Mouse (Mus musculus) urinary bladder, postnatal 10 days (tissue): Measurements from ENCODE around the gene Gemin6.
"Not testable (repeated sequence)": the region's sequence is repeated elsewhere in the genome, so short reads cannot be mapped to it uniquely, and the experiment has no call there.

Source experiments
- DNase-seq: peaks from one replicate; pipeline ENCODE4 v3.0.0; 2022; ENCODE audit warnings: low spot score

The Gemin6 gene

DNA sequence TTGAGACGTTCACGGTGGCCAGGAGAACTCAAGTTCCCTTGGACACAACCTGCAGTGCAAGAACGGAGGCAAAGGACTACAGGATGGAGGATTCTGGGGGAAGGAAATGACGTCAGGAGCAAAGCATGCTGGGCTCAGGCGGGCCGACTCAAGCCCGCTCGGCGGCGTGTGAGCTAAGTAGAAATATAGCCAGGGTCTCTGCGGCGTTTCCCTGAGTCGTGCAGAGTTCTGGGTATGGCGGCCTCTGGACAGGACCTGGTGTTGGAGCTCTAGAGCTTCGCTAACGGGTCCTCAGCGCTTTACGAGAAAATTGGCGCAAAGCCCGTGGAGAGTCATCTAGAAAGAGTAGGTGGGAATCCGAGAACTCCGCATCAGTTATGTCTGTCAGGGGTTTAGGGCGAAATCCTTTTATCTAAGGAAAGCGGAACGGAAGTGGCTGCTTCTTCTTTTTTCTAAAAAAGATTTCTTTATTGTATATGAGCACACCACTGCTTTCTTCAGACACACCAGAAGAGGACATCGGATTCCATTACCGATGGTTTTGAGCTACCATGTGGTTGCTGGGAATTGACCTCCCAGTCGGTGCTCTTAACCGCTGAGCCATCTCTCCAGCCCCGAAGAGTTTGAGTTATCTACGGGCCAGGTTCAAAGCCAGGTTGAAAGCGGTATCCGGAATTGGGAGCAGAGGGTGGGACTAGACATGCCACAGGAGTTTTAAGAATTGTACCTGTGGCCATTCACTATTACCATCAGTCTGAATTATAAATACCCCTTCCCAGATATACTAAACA lies at the start of gene Gemin6:
TSS of gene Gemin6 (plus strand) at position 116 of the 791 bp plus-strand sequence.
- DNase-seq: peak; percentile 28

DNA sequence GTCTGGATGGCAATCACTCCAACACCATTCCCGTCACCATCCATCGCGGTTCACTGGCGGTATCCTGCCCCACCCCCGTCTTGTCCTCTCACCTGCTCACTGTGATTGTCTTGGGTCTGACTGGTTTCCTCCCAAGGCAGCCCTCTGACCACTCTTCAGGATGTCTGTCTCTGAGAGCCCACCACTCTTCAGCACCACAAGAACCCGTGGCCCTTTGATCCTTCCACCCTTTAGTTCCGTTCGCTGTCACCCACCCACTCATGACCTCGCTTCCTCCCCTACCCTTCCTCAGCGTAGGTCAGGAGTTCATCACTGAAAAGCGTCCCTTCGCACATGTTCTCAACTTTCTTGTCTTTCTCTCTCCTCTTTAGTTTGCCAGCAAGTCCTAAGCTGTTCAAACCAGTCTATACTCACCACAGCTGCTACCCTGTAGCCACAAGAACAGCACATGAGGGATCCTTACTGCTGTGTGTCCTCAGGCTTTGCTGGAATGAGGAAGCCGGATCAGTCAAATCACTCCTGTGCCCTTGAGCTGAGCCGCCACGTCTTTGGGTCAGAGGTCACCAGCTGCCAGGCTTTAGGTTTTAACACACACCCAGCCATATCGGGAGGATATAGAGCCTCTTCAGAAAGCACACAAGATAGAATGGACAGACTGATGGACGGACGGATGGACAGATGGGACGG lies 49.4 kb upstream of the Gemin6 start:
- DNase-seq: no peak

DNA sequence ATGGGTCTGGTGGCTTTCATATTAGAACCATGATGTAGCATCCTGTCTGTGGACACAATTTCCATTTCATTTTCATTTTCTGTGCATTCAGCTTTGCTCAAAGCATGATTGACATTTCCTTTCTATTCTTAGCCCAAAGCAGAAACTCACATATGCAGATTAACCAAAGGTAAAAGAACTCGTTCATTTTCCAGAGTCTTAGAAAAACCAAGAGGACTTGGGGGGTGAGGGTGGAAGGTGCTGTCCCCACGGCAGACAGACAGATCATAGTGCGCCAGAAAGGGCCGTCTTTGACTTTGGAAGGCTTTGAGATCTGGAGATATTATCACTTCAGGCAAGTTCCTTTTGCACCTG lies 48.9 kb upstream of the Gemin6 start:
- DNase-seq: no peak

DNA sequence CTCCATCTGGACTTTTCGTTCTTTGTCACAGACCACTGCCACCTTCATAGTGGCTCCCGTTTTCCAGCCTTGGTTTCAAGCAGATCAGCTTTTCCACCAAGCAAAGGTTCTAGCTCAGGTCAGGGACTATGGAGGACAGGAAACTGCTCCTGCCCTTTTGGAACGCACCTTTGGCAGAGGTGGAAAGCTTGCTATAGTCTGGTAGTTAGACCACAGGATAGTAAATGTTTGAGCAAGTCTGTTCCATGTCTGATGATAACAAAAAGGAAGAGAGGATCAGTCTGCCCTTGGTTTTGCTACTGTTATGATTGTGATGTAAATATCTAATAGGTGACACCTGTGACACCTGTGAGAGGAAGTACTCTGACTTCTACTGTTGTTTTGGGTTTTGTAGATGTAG lies 48.3 kb upstream of the Gemin6 start:
- no peak for DNase-seq

DNA sequence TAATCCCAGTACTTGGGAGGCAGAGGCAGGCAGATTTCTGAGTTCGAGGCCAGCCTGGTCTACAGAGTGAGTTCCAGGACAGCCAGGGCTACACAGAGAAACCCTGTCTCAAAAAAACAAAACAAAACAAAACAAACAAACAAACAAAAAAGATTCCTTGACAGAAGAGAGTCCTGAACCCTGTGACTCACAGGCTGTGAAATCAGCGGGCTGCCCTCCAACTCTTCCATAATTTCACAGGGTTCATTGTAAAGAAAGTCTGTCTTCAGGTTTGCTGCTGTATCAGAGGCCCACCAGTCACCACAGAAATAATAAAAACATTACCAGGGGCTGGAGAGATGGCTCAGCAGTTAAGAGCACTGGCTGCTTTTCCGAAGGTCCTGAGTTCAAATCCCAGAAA lies 45.4 kb upstream of the Gemin6 start:
- DNase-seq: not testable (repeated sequence)

DNA sequence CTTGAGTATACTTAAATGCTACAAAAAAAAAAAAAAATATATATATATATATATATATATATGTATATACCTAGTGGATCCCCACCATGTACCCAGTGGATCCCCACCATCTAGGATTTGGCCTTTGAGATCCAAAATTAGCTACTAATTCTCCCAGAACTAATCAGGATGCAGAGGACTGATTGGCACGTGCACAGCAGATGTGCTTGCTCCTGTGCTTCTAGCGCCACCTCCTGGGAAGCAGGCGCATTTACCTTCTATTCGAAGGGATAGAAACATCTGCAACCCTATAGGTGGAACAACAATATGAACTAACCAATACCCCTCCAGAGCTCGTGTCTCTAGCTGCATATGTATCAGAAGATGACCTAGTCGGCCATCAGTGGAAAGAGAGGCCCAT lies 44.3 kb upstream of the Gemin6 start:
- DNase-seq: no peak

DNA sequence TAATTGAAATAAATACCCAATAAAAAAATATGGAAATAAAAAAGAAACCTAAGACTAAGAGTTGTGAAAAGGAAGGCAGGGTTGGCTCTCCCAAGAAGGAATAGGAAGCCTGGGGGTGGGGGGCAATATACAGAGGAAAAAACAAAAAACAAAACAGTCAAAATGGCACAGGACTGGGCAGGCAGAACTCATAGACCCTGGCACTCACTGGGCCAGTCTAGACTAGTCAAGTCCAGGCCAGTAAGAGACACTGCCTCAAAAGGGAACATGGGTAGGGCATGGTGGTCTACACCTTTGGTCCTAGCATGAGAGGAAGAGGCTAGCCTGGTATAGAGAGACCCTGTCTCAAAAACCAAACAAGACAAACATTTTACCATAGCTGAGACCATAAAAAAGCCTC lies 43.8 kb upstream of the Gemin6 start:
- DNase-seq: no peak

DNA sequence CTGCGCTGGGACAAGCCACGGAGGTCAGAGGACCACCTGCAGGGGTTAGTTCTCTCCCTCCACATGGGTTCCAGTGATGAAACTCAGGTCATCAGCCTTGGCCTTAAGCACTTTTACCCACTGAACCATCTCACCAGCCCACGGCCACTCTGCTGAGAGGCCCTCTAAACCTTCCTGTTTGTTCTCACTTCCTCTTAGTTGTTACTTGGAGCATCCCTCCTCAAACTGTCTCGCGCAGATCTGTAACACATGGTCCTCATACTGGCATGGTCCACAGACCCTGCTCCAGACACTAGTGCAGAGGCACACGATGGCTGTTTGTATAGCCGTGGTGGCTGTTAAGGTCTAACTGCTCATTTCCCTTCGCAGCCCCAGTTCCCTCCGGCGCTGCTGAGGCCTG lies 40.6 kb upstream of the Gemin6 start:
- no peak for DNase-seq

DNA sequence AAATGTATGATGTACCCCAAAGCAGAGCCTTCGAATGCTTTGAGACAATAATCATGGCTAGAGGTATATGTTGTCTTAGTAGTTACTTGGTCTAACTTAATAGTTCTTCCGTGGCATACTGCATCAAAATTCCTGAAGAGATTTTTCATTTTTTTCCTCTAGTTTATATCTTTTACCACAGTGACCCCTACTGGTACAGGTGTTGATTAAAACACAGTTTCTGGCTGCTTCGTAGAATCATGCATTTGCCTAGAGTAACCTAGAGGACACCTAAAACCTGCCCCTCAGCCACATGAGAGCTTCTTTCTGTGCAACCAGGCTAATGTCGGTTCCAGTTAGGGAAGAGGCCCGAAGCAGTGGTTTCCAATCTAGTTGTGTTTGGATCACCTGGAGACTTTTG lies 31.2 kb upstream of the Gemin6 start:
- DNase-seq: no peak

DNA sequence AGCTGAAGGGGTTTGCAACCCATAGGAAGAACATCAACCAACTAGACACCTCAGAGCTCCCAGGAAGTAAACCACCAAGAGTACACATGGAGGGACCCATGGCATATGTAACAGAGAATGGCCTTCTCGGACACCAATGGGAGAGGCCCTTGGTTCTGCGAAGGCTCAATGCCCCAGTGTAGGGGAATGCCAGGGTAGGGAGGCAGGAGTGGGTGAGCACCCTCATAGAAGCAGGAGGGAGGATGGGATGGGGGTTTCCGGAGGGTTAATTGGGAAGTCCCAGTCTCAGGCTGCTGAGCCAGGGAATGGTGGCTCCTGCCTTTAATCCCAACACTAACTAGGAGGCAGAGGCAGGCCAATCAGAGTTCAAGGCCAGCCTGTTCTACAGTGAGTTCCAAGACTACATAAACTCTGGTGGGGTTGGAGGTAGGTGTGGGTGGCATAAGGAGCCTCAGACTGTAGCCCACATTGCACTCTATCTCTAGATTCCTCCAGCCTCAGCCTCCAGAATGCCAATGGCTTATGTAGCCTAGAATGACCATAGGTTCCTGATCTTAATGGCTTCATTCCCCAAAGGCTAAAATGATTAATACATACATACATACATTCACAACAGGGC lies 25.0 kb upstream of the Gemin6 start:
- DNase-seq: no peak

DNA sequence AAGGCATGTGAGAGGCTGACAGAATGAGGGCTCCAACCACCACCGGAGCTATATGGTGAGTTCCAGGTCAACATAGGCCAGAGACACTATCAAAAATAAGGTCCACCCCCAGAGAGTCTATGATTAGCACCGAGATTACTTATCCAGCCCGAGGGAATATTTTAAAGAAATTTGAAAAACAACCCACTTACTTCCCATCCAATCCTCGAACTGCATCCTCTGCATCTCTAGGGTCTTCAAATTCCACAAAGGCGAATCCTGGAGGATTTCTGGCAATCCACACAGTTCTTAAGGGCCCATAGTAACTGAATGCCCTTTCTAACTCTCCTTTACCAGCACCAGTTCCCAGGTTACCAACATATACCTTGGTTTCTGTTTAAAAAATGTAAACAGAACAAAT lies 18.6 kb upstream of the Gemin6 start:
- DNase-seq: no peak

DNA sequence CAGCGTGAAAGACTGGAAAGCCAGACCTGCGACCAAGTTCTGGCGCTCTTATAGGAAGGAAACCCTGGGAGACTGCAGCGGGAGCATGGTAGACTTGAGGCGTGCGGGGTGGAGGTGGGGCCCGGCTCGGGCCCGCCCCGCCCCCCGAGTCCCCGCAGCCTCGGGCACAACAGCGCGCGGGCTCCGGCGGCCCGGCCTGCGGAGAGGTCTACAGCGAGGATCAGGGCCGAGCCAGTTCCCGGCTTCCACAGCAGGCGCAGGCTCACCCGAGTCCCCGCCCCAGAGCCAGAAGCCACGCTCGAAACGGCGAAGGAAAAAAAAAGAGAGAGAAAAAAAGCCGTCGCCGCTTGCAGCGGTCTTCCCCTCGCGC lies 18.0 kb upstream of the Gemin6 start:
- DNase-seq: no peak

DNA sequence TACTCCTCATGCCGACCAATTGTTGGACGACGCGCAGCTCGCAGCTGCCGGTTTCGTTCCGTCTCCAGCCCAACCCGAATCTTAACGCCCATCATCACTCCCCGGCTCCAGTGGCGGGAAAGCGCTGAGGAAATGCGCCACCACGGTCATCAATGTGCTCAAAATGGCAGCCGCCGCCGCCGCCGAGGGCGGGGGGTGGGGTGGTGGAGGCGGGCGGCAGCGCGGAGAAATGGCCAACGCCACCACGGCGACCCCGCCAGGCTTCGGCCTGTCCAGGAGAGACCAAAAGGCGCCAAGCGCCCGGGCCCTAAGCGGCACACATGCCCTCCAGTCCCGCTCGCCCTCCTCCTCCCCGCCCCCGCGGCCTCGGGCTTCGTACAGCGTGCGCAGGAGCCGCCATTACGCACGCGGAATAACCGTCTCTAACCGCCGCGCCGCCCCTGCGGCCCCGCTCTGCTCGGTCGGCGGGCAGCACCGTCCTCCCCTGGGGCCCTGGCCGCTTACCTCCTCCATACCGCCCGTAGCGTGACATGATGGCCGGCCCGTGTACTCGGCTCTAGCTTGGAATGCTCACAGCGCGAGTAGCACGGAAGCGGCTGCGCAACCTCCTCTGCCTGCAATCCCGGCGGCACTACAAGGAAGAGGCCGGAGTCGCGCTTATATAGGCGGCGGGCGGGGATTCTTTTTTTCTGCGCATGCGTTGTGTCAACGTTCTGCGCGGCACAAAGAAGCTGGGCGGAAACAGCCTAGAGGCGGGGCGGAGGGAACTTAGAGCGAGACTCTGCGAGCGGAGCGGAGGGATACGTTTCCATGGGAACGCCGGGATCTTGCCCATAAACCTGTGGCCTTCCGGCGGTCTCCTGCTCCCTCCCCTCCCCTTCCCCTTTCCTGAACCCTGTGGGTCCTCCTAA lies 17.3 kb upstream of the Gemin6 start, which contains the start of the genes Srsf7 and Ttc39d:
TSS of gene Srsf7 (minus strand) at position 637 of the 911 bp plus-strand sequence.
TSS of gene Ttc39d (plus strand) at position 790 of the 911 bp plus-strand sequence.
- peak; percentile 95 for DNase-seq

DNA sequence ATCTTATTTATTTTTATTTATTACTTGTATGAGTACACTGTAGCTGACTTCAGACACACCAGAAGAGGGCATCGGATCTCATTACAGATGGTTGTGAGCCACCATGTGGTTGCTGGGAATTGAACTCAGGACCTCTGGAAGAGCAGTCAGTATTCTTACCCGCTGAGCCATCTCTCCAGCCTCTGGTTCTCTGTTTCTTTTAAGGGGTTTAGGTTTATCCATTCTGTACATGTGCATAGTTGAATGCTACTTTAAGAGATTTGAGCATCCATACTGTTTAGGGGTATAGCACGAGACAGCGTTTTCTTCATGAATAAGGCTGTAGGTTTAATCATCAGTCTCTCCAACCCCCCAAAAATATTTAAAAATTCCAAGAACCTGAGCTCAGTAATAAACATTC lies 10.2 kb upstream of the Gemin6 start:
- not testable (repeated sequence) for DNase-seq

DNA sequence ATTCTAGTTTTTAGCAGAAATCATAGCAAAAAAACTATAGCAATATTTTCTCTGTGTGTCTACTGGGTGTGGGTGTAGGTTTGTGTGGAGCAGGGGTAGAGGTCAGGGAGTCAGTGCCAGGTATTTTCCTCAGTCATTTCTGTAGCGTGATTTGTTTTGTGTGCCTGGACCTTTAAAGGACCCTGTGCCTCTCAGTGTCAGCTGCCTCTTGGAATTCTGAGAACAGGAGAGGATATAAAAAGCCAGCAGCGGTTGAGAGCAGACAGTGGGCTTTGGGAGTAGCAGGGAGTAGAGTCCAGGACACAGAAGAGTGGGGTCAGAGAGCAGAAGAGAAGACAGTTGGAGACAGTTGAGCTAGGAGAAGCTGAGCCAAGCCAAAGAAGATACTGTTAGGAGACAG lies 4.1 kb upstream of the Gemin6 start:
- no peak for DNase-seq

DNA sequence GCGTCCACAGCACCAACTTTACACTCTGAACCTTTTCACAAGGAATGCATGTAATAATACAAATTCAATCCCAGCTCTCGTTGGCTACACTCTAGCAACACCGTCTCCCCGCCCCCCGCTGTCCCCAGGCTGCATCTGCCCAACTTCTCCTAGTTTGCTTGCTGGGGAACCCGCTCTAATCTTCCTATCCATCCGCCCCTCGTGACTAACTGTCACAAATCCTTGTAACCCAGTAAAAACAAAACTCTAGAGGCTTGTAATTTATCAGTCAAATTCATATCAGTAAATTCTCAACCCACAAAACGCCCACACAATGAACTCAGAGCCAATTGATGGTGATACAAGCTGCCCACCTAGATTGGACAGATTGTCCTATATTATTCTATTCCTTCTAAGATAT lies 3.0 kb upstream of the Gemin6 start:
- DNase-seq: no peak

DNA sequence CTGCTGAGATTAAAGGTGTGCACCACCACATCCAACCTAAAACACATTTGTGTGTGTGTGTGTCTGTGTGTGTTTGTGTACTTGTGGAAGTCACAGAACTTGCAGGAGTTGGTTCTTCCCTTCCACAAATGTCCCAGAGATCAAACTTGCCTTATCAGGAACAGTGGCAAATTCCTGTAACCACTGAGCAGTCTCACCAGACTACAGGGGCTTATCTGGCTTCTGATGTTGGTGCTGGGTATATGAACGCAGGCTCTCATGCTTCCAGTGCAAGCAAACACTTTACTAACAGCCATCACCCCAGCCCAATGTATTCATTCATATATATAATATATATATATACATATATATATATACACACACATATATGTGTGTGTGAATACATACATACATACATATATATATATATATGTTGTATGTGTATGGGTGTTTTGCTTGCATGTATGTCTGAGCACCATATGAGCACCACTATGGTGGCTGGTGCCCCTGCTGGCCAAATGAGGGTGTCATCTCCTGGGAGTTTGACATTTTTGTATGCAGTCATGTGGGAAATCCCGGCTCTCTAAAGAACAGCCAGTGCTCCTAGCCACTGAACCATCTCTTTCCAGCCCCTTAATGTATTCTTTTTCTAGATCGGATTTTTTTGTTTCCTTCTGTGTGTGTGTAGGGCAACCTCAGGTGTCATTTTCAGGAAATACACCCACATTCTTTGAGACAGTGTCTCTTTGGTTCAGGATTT lies 2.2 kb upstream of the Gemin6 start:
- no peak for DNase-seq

DNA sequence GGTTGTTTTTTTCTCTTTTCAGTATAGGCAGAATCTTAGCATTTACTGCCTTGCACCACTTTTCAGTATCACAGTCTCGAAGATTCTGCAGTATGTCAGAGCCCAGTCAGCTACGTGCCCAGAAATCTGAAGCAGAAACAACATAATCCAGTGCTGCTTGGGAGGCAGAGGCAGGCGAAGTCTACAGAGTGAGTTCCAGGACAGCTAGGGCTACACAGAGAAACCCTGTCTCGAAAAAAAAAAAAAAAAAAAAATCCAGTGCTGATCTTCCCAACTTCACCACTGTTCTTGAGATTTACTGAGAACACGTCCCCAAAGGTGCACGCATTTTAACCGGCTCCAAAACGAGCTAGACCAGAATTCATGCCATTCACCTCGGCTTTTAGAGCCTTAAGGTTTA lies 412 bp upstream of the Gemin6 start:
- no peak for DNase-seq

DNA sequence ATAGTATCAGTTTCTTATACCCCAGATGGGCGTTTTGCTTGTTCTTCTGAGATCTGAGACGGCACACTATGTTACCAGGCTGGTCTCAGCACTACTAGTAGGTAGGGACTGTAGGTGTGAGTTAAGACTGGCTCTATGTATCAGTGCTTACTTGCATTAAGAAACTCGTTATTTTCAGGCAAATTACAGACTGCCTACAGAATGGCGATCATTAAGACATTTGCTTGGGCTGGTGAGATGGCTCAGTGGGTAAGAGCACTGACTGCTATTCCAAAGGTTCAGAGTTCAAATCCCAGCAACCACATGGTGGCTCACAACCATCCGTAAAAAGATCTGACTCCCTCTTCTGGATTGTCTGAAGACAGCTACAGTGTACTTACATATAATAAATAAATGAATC lies 901 bp downstream of the Gemin6 start:
- not testable (repeated sequence) for DNase-seq

DNA sequence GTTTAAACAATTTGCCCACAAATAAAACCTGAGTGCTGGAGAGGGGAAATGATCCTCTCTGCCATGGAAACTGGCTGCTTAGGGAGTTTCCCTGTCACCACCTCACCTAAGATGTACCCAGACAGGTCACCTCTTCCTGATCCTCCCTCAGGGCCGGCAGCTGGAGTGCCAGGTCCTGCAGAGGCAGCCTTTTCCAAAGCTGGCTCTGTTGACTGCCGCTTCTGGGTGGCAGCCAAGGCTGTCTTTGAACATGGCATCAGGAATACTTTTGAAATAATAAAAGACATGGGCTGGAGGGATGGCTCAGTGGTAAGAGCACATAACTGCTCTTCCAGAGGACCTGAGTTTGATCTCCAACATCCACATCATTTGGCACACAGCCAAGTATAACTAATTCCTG lies 5.2 kb downstream of the Gemin6 start:
- DNase-seq: no peak

DNA sequence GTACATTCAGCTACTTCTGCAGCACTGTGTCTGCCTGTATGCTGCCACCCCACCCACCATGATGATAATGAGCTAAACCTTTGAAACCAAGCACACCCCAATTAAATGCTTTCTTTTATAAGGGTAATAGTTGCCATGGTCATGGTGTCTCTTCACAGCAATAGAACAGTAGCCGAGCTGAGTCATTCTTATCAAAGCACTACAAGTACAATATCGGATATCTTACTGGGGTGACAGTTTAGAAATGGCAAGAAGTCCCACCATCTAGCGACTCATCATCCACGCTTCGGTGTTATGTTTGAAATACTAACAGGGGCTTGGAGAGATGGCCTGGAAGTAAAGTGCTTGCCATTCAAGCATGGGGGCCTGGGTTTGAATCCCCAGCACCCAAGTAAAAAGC lies 9.6 kb downstream of the Gemin6 start:
- DNase-seq: no peak

DNA sequence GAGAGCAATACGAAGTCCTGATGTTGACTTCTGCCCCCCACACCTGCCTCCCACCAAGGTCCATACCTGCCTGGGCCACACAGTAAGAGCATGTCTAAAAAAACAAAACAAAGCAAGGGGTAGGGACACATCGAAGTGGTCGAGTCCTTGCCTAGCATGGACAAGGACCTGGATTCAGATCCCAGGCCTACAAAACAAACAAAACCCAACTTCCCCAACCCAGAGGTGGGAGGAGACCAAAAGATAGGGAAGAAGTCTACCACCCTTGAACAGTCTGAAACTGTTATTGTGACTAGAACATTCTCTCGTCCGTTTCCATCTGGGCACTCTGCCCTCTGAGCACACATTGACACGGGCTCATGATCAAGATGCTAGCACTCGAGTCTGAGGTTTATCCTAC lies 10.1 kb downstream of the Gemin6 start:
- no peak for DNase-seq
